Mouse (Mus musculus) gastrocnemius, postnatal 36 days (tissue): ENCODE data around the gene 4430402I18Rik. TPM values are rescaled to one million over a fixed set of nuclear protein-coding genes. Genes with fewer than 3 reads are reported as not detected.

Experiments used
- DNase-seq, 2 experiments: peaks; one replicate each; pipeline ENCODE4 v3.0.0; 2022
- intact Hi-C: fragments of 180-260 bp; cut with DNase I; formaldehyde crosslinking; loops from one replicate; pipeline ENCODE4 v1.15.1; 2025
- total RNA-seq, 2 experiments: library from RNA; stranded (reverse); gene quantifications; 2 replicates each; pipeline ENCODE4 v1.2.3; 2021

The 4430402I18Rik gene
- total RNA-seq, 2 experiments from 2014 or later: 0.54 to 0.87 TPM

- no peak for DNase-seq
- intact Hi-C loops: no loop called here
Measured at GRCm38 (mm10) chr19:28844946-28845710, 122.5 kb downstream of the 4430402I18Rik start.

Other genes starting within 250 kb of the 4430402I18Rik start
- gene Slc1a1, start 132.8 kb downstream of the 4430402I18Rik start, total RNA-seq: 1 to 10 TPM; 1.5 to 2.9 TPM
- 1 to 10 TPM; 1.6 to 1.9 TPM for gene Plpp6, start 3.8 kb downstream of the 4430402I18Rik start, total RNA-seq
- 10 to 100 TPM; 40.5 to 40.6 TPM for gene Cdc37l1, start 22.6 kb upstream of the 4430402I18Rik start, total RNA-seq
- gene Ak3, start 80.2 kb upstream of the 4430402I18Rik start, total RNA-seq: 10 to 100 TPM; 47.4 to 49.0 TPM
- 10 to 100 TPM in 1 of 2 experiments, 1 to 10 TPM in 1; 4.8 to 11.0 TPM for gene Rcl1, start 133.6 kb upstream of the 4430402I18Rik start, total RNA-seq